Mouse (Mus musculus) gastrocnemius, postnatal 10 days (tissue): Measurements from ENCODE around the gene Sstr3. TPM values are rescaled to one million over a fixed set of nuclear protein-coding genes. Genes with fewer than 3 reads are reported as not detected.
A peak's percentile ranks its signal among the peaks of the same experiment; 100 is the strongest.

Source experiments
- DNase-seq: peaks from one replicate; pipeline ENCODE4 v3.0.0; 2021; ENCODE audit warnings: mixed read lengths
- total RNA-seq, 2 experiments: library from RNA; stranded (reverse); gene quantifications; 2 replicates each; pipeline ENCODE4 v1.2.3; 2021

Sstr3 gene
- total RNA-seq, 2 experiments from 2014 or later, result 0.40 TPM; not detected in 1

- no peak for DNase-seq
These were observed 14.9 kb upstream of the Sstr3 start for GRCm38 (mm10) chr15:78559141-78559979.

- no peak for DNase-seq
These were observed 13.4 kb upstream of the Sstr3 start for GRCm38 (mm10) chr15:78557693-78558535.

- DNase-seq, result no peak
These were observed 10.2 kb upstream of the Sstr3 start for GRCm38 (mm10) chr15:78554545-78555313.

- no peak for DNase-seq
These were observed 4.8 kb upstream of the Sstr3 start for GRCm38 (mm10) chr15:78549189-78549734.

GRCm38 (mm10) chr15:78548711-78549110 is 4.2 kb upstream of the Sstr3 start:
- DNase-seq, result no peak

- DNase-seq, result no peak
These were observed 3.8 kb upstream of the Sstr3 start for GRCm38 (mm10) chr15:78548336-78548665.

- no peak for DNase-seq
These were observed 3.2 kb upstream of the Sstr3 start for GRCm38 (mm10) chr15:78547415-78548335.

- DNase-seq, result no peak
These were observed 1.6 kb upstream of the Sstr3 start for GRCm38 (mm10) chr15:78546060-78546459.

- DNase-seq, result no peak
These were observed 444 bp downstream of the Sstr3 start for GRCm38 (mm10) chr15:78544041-78544440.

- no peak for DNase-seq
These were observed 1.6 kb downstream of the Sstr3 start for GRCm38 (mm10) chr15:78542767-78543303.

- DNase-seq, result no peak
These were observed 2.3 kb downstream of the Sstr3 start for GRCm38 (mm10) chr15:78542098-78542766.

- peak; percentile 8 for DNase-seq
These were observed 2.9 kb downstream of the Sstr3 start for GRCm38 (mm10) chr15:78541606-78542005.

GRCm38 (mm10) chr15:78541036-78541435 is 3.4 kb downstream of the Sstr3 start:
- DNase-seq, result no peak

GRCm38 (mm10) chr15:78535723-78536421 is 8.6 kb downstream of the Sstr3 start:
- no peak for DNase-seq

- no peak for DNase-seq
These were observed 11.1 kb downstream of the Sstr3 start for GRCm38 (mm10) chr15:78533346-78533835.

- no peak for DNase-seq
These were observed 11.7 kb downstream of the Sstr3 start for GRCm38 (mm10) chr15:78532566-78533345.

GRCm38 (mm10) chr15:78531901-78532469 is 12.5 kb downstream of the Sstr3 start:
- peak; percentile 99 for DNase-seq

GRCm38 (mm10) chr15:78531451-78531720 is 13.1 kb downstream of the Sstr3 start:
- DNase-seq, result peak; percentile 15
